Mouse (Mus musculus): ENCODE results near the gene Zbtb32.
A peak's percentile ranks its signal among the peaks of the same experiment; 100 is the strongest.

The Zbtb32 gene

GRCm38 (mm10) chr7:30599933-30600353 lies 1.2 kb upstream of the Zbtb32 start:
- DNase-seq, result peak; percentile 97 to 98

- DNase-seq, result no peak
Measured at GRCm38 (mm10) chr7:30596811-30597210, 1.9 kb downstream of the Zbtb32 start.

- no peak for DNase-seq
Measured at GRCm38 (mm10) chr7:30596093-30596492, 2.6 kb downstream of the Zbtb32 start.

GRCm38 (mm10) chr7:30594510-30595024 lies 4.1 kb downstream of the Zbtb32 start:
- no peak for DNase-seq

GRCm38 (mm10) chr7:30593579-30594509 lies 4.9 kb downstream of the Zbtb32 start:
- no peak for DNase-seq

GRCm38 (mm10) chr7:30592772-30593423 lies 5.8 kb downstream of the Zbtb32 start:
- no peak for DNase-seq

- no peak for DNase-seq
Measured at GRCm38 (mm10) chr7:30591605-30591951, 7.1 kb downstream of the Zbtb32 start.

- DNase-seq, result no peak
Measured at GRCm38 (mm10) chr7:30590927-30591604, 7.6 kb downstream of the Zbtb32 start.

- DNase-seq, result peak; percentile 82 to 88
Measured at GRCm38 (mm10) chr7:30589435-30590301, 9.0 kb downstream of the Zbtb32 start.

- peak; percentile 96 to 98 for DNase-seq
Measured at GRCm38 (mm10) chr7:30588676-30589434, 9.9 kb downstream of the Zbtb32 start, which contains the start of gene Kmt2b. TSS of gene Kmt2b (minus strand) at chr7:30588726.

- DNase-seq, result peak in 1 of 2 experiments; percentile 46
Measured at GRCm38 (mm10) chr7:30587842-30588667, 10.7 kb downstream of the Zbtb32 start.

- DNase-seq, result peak in 1 of 2 experiments; percentile 40
Measured at GRCm38 (mm10) chr7:30586455-30587020, 12.2 kb downstream of the Zbtb32 start.

- DNase-seq, result no peak
Measured at GRCm38 (mm10) chr7:30585170-30585569, 13.5 kb downstream of the Zbtb32 start.

GRCm38 (mm10) chr7:30584339-30584738 lies 14.4 kb downstream of the Zbtb32 start:
- DNase-seq, result no peak

GRCm38 (mm10) chr7:30581547-30581946 lies 17.2 kb downstream of the Zbtb32 start:
- DNase-seq, result no peak

GRCm38 (mm10) chr7:30579950-30580349 lies 18.8 kb downstream of the Zbtb32 start:
- no peak for DNase-seq

- DNase-seq, result peak; percentile 74 to 79
Measured at GRCm38 (mm10) chr7:30572969-30573368, 25.7 kb downstream of the Zbtb32 start.

- no peak for DNase-seq
Measured at GRCm38 (mm10) chr7:30572389-30572788, 26.3 kb downstream of the Zbtb32 start.

GRCm38 (mm10) chr7:30567555-30567954 lies 31.2 kb downstream of the Zbtb32 start:
- DNase-seq, result no peak

GRCm38 (mm10) chr7:30566033-30566432 lies 32.7 kb downstream of the Zbtb32 start:
- no peak for DNase-seq

Measured in cerebellum, adult 18-20 months (tissue).